9 mouse cellular contexts compared by ENCODE assay signal in genomic region chr14:75527464-75528190, GRCm38 (mm10).
DNase-seq lines count a peak whose midpoint lies in the region; ATAC-seq and TF ChIP-seq lines count a peak whose summit lies in the region.
"Had no signal": no experiment of that assay in that cellular context is flagged by ENCODE, and none has a peak within 500 bp of the region (broad histone marks: within the 10 kb centered on the region; RNA-seq: fewer than 3 reads in every experiment).

No protein-coding gene starts in this region.

- H3K4me3 ChIP-seq in heart, adult 2 months, result no peak overlapping the region
- H3K4me3 ChIP-seq in embryonic facial prominence, embryonic 14.5 days (ENCODE audit: low read depth, low read length), result no peak overlapping the region
- no peak overlapping the region for H3K4me3 ChIP-seq in neural tube, embryonic 15.5 days (replicated peaks)

- peak; percentile 46 to 50 for DNase-seq in heart, adult 2 months
- DNase-seq in heart, adult 11 months, result no peak
- DNase-seq in adipocyte (ENCODE audit: low spot score), result peak; percentile 6
- DNase-seq in embryonic facial prominence, embryonic 14.5 days (ENCODE audit: low spot score), result peak; percentile 78
- peak; percentile 6 for DNase-seq in heart, postnatal 25 days (ENCODE audit: low spot score)
- peak; percentile 51 for DNase-seq in left cerebral cortex, adult 11 months (ENCODE audit: low spot score)
- DNase-seq in T-cell, adult 2 months (ENCODE audit: low spot score), result no peak

- H3K4me1 ChIP-seq in heart, adult 2 months (ENCODE audit: control insufficient read depth, insufficient read depth, low read length), result no peaks in the 10 kb centered on the region
- H3K4me1 ChIP-seq in embryonic facial prominence, embryonic 14.5 days (ENCODE audit: control insufficient read depth, insufficient read depth, low read length), result peaks cover 11% of the 10 kb centered on the region; the same call in 1 of the 2 replicates
- H3K4me1 ChIP-seq in neural tube, embryonic 15.5 days, result peaks cover 27% of the 10 kb centered on the region

- no peak for TF ChIP-seq POLR2A in heart, adult 2 months (IDR thresholded peaks at IDR 0.05; ENCODE audit: insufficient read depth, low read depth, low read length)

- no peaks in the 10 kb centered on the region for H3K27me3 ChIP-seq in heart, adult 2 months (ENCODE audit: control insufficient read depth, insufficient read depth, low read length)
- H3K27me3 ChIP-seq in embryonic facial prominence, embryonic 14.5 days (replicated peaks; ENCODE audit: control insufficient read depth, insufficient read depth, low read length), result no peaks in the 10 kb centered on the region
- H3K27me3 ChIP-seq in neural tube, embryonic 15.5 days (replicated peaks), result no peaks in the 10 kb centered on the region

- H3K4me2 ChIP-seq in embryonic facial prominence, embryonic 14.5 days (ENCODE audit: low read depth, low read length), result peak overlapping the region; percentile 8; the same call in 1 of the 2 replicates
- H3K4me2 ChIP-seq in neural tube, embryonic 15.5 days, result no peak overlapping the region

- no peaks in the 10 kb centered on the region for H3K36me3 ChIP-seq in heart, adult 2 months (ENCODE audit: control insufficient read depth, insufficient read depth, low read length)
- H3K36me3 ChIP-seq in embryonic facial prominence, embryonic 14.5 days (ENCODE audit: control insufficient read depth, insufficient read depth, low read length), result no peaks in the 10 kb centered on the region
- no peaks in the 10 kb centered on the region for H3K36me3 ChIP-seq in neural tube, embryonic 15.5 days

- intact Hi-C loops in heart, adult 2 months (cut with DNase I), result no loop called here
- intact Hi-C loops in heart, postnatal 25 days (cut with DNase I), result no loop called here

- H3K79me2 ChIP-seq in heart, adult 2 months (replicated peaks; ENCODE audit: control insufficient read depth, insufficient read depth, low read length), result no peaks in the 10 kb centered on the region

- H3K9me3 ChIP-seq in embryonic facial prominence, embryonic 14.5 days (ENCODE audit: control insufficient read depth, low read length), result no peaks in the 10 kb centered on the region
- H3K9me3 ChIP-seq in neural tube, embryonic 15.5 days (replicated peaks), result no peaks in the 10 kb centered on the region

- peak; percentile 80 for ATAC-seq in embryonic facial prominence, embryonic 14.5 days (ENCODE audit: low read depth)
- peak; percentile 70 for ATAC-seq in neural tube, embryonic 15.5 days (ENCODE audit: low FRiP score)

- no peak for TF ChIP-seq CTCF in heart, adult 2 months (IDR thresholded peaks at IDR 0.05)

- TF ChIP-seq EP300 in heart, adult 2 months (IDR thresholded peaks at IDR 0.05; ENCODE audit: insufficient read depth, low read depth, low read length), result no peak

- 45% methylated on average over 10 of the region's 10 CpGs for WGBS in heart, adult 2 months
- 59% methylated on average over 10 of the region's 10 CpGs for WGBS in embryonic facial prominence, embryonic 14.5 days
- 44% methylated on average over 10 of the region's 10 CpGs for WGBS in neural tube, embryonic 15.5 days

- H3K27ac ChIP-seq in heart, adult 2 months, result no peak overlapping the region
- peak overlapping the region; percentile 2; the same call in 1 of the 2 replicates for H3K27ac ChIP-seq in embryonic facial prominence, embryonic 14.5 days (replicated peaks; ENCODE audit: low read depth, low read length)
- peak overlapping the region; percentile 30; the same call in 1 of the 2 replicates for H3K27ac ChIP-seq in neural tube, embryonic 15.5 days (replicated peaks)
- H3K27ac ChIP-seq: liver, embryonic 14.5 days had no signal

- no peak overlapping the region for H3K9ac ChIP-seq in heart, adult 2 months (ENCODE audit: low read depth, low read length)
- H3K9ac ChIP-seq in embryonic facial prominence, embryonic 14.5 days (ENCODE audit: low read depth, low read length), result no peak overlapping the region
- H3K9ac ChIP-seq in neural tube, embryonic 15.5 days (replicated peaks), result no peak overlapping the region
- H3K9ac ChIP-seq: liver, embryonic 14.5 days had no signal

Comparison
In these comparisons a context has a peak if more than half of its experiments do, and no peak if none do; other contexts are left out.
1. DNase-seq: peak in heart, adult 2 months (2 of 2), adipocyte (single experiment), embryonic facial prominence, embryonic 14.5 days (single experiment), heart, postnatal 25 days (single experiment) and left cerebral cortex, adult 11 months (single experiment); none in heart, adult 11 months (single experiment) and T-cell, adult 2 months (single experiment).